Mouse (Mus musculus) stomach, postnatal 0 days (tissue): ENCODE measurements around the gene Ddx19b.

Source experiments
- CTCF ChIP-seq: IDR thresholded peaks from 2 replicates; pipeline ENCODE4 v1.5.1; 2016; ENCODE audit warnings: antibody characterized with exemption, low read depth, mild to moderate bottlenecking, moderate library complexity
- EP300 ChIP-seq: optimal IDR thresholded peaks from 2 replicates; pipeline ENCODE3; 2016; ENCODE audit warnings: antibody characterized with exemption

DNA sequence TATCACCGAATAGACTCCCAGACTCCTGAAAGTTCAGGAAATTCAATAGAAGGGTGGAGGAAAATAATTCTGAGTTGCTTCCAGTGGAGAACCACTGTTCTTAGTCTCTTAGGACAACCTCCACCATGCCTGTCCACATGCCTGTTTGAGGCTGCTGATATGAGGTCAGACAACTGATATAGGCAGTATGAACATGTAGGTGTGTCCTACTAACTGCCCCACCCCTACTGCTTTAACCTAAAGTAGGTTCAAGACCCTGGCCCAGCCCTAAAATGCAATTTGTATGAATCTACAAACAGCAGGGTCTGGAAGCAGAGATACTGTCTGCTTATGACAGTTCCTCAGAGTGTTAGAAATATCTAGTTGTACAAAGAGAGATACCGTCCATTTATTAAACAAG, 24.1 kb upstream of the Ddx19b start:
- TF ChIP-seq CTCF (no peak), EP300 (no peak)
